Mouse (Mus musculus) bone marrow, adult 2 months (tissue): ENCODE measurements around the gene Gm7534.

Experiments
- CTCF ChIP-seq: fragments of 200-500 bp; IDR thresholded peaks from 2 replicates; pipeline ENCODE4 v1.5.1; 2011; ENCODE audit warnings: low read length, control low read depth; ENCODE audit not compliant: control insufficient read depth, insufficient read depth
- POLR2A ChIP-seq: fragments of 200-500 bp; IDR thresholded peaks from 2 replicates; pipeline ENCODE4 v1.6.1; 2011; ENCODE audit warnings: low read depth, mild to moderate bottlenecking, control low read depth, low read length, borderline replicate concordance; ENCODE audit not compliant: control insufficient read depth

- no peak for TF ChIP-seq CTCF
- no peak for TF ChIP-seq POLR2A
These were observed 48.5 kb downstream of the Gm7534 start for GRCm38 (mm10) chr4:134154354-134154753.
